Mouse (Mus musculus) telencephalon, adult 2 months (tissue): ENCODE measurements around the gene Myh7.

ENCODE experiments used
- DNase-seq: peaks from one replicate; pipeline ENCODE4 v3.0.0-alpha.2; 2011; ENCODE audit warnings: low read depth, low spot score

Myh7 gene

DNA sequence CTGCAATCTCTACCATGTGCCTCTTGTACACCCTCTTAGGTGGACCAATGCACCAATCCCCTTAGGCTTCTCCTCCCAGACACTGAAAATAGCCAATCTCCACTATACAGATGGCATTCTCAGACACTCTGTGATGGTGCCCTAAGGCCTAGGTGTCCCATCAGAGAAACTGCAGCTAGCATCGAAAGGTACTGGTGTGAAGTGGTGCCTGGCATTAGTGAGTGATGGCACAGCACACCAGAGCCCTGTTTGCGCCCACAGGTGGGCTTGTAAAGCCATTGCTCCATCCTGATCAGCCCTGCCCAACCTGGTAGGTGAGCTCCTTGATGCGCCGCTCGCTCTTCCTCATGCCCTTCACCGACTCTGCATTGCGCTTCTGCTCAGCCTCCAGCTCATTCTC lies 50.5 kb downstream of the Myh7 start:
- no peak for DNase-seq

DNA sequence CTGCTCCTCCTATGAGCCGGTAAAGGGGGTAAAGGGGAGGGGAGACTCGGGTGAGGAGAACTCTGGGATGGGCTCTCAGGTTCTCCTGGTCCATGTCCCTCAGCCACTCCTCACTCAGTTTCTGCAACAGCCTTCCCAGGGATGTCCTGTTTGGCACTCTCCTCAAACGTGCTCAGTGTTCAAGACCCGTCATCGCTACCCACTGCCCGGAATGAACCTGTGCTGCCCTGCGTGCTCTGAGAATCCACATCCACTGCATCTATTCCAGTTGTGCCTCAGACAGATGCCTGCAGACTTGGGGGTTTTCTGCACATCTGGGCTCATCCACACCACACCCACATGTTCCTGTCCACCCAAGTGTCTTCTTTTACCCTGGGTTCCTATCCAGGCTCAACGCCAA lies 51.9 kb downstream of the Myh7 start:
- DNase-seq: no peak

DNA sequence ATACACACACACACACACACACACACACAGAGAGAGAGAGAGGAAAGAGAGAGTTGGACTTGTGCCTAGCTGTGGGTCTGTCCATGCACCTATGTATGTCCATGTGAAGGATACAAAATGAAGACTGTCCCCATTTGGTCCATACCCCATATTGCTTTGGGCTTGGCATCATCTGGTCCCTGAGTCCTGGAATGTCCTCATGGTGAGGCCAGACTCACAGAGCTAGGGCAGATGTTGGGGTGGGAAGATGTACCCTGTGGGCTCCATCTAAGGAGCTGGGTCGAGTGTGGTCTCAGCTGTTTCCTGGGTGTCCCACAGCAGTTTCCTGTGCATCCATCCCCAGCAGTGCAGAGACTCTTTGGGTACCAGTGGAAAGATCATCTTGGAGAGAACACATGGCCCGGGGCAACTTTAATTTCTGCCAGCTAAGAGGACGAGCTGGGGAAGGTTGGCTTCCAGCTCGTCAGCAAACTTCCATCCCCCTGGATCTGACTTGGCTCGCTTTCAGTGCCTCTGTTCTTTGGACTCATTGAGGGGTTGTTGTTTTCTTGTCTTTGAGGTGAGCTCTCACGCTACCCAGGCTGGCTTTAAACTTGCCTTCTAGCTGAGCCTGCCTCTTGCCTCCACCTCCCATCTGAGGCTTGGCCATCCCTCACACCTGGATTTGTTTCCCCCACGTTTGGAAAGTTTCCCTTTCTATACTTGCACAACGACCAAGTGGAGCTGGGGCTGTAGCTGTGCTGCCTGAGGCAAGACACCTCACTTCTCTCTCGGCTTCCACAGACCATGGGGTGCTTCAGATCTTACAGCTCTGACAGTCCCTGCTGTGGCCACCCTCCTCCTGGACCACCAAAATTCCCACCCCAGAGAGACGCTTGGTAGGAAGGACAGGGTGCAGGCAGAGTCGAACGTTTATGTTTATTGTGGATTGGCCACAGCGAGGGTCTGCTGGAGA lies 53.1 kb downstream of the Myh7 start:
- no peak for DNase-seq

GRCm38 (mm10) chr14:54940176-54940530 lies 54.3 kb downstream of the Myh7 start:
- DNase-seq: no peak

- no peak for DNase-seq
Measured at GRCm38 (mm10) chr14:54939434-54940175, 54.8 kb downstream of the Myh7 start.

GRCm38 (mm10) chr14:54938431-54939219 lies 55.8 kb downstream of the Myh7 start:
- no peak for DNase-seq

GRCm38 (mm10) chr14:54937361-54938182 lies 56.9 kb downstream of the Myh7 start:
- no peak for DNase-seq

DNA sequence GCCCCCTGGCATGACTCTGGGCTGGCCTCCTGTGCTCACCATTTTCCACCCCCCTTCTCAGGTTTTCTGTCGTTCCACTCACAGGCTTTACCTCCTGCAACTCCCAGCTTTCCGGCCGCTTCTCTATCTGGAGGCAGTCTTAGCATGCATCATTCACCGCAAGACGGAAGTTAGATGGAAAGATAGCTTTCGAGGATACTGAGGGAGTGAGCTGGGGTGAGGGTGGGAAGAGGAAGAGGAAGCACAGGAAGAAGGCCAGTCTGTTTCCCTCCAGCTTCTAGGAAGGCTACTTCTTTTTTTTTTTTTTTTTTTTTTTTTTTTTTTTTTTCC lies 57.6 kb downstream of the Myh7 start:
- no peak for DNase-seq

- DNase-seq: peak; percentile 81
Measured at GRCm38 (mm10) chr14:54935904-54936830, 58.3 kb downstream of the Myh7 start, which contains the start of gene Cmtm5. Gene Cmtm5 (plus strand): TSS chr14:54936261.

DNA sequence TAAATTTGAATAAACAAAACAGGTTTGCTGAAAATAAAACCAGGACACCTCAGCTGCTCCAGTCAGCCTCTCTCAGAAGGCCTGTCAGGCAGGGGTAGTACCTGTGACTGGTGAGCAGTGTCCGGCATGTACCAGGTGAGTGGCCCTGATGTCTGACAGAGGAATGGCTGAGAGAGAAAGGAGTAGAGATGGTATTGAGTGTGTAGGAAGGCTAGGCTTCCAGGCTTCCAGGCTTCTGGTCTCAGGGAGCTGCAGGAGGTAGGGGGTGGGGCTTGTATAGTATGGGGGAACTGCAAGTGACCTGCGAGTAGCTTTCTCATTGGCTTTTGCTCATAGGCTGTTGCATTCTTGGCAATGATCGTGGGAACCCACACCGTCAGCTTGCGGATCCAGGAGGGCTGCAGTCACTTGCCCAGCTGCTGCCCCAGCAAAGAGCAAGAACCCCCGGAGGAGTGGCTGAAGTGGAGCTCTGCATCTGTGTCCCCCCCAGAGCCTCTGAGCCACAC lies 61.7 kb downstream of the Myh7 start, which contains the start of gene Il25:
Gene Il25 (plus strand): TSS at position 51 of the 506 bp plus-strand sequence.
- no peak for DNase-seq

- no peak for DNase-seq
Measured at GRCm38 (mm10) chr14:54930431-54930830, 64.0 kb downstream of the Myh7 start.

GRCm38 (mm10) chr14:54929801-54930200 lies 64.6 kb downstream of the Myh7 start:
- no peak for DNase-seq

DNA sequence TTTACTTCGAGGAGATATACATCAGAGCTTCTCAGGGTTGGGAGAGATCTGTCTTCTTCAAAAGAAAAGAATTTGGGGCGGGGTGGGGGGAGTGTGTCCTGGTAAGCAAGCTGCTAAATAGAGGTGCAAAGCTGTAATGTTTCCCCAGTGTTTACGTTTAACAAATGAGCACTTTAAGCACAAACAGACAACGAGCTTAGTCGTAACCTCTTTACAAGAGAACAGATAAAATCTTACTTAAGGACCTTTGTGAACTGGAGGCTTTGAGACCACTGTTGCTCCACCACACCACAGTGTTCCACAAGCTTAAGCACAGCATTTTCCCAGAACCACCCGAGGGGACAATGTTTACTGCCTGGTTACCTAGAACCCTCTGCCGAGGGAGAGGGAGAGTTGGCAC lies 67.1 kb downstream of the Myh7 start:
- no peak for DNase-seq

- no peak for DNase-seq
Measured at GRCm38 (mm10) chr14:54926401-54927158, 67.8 kb downstream of the Myh7 start.

DNA sequence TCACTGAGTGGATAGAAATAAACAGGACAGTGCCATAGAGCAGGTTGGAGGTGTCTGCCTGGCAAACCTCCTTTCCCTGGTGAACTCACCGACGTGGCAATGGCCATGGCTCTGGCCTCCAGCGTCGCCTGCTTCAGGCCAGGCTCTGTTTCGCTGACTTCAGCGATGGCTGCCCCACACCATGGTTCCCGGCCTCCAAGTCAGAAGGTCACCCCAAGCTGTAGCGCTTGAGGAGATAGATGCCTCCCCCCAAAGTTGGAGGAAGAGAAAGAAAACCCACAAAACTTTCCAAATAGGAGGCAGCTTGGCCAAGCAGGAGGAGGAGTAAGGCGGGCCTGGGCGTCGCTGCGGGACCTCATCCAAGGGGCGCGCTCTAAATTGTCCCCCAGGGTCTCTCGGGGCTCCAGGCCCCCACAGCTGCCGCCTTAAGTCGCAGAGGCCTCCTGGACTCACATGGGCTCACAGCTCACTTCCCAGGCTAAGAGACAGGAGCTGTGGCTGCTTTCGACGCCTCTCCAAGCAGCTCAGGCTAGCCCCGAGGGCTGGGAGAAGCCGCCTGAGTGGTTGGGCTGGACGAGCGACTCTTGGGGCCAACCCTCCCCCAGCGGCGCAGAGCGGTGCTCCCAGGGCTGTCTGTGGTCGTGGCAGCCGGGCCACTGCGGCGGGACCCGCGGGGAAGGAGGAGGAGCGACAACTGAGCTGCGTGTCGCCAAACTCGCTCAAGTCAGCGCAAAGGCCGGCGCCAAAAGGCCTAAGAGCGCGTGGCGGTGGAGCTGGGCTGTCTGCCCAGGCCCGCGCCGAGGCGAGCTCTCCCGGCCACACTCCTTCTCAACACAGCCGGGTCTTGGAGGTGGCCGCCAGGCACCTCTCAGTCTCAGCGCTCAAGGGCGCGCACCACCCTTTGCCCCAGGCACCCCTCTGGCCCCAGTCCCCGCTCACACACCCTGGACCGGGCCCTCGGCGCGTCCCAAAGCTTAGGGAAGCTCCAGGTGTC lies 68.8 kb downstream of the Myh7 start, which contains the start of gene Efs:
Gene Efs (minus strand): TSS at position 778 of the 994 bp plus-strand sequence.
- DNase-seq: no peak

DNA sequence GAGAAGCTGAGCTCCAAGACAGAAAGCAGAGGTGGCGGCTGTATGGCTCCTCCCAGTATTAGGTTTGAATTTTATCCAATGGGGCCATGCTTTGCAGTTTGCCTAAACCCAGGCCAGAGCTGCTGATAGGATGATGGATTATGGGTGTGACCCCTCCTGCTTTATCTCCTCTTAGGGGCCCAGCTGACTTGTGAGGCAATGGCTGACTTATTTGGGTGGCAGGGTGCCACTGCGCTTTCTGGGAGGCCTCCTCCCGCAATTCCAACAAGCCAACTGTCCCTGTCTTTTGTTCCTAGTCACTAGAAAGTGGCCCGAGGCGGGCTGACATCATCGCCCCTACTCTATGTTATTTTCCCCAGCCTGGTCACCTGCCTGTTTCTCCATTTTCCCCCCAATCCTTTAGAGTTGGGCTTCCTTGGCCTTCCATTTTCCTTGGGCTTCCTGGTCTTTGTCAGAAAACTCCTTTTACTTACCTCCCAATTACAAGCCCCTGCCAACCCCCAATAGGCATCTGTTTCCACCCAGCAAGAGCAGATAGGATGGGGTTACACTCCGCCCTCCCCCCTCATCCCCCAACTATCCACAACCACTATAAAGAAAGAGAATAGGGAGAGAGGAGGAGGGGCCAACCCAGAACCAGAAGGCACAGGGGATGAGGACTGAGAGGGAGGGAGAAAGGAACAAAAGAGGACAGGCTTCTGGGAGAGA lies 69.6 kb downstream of the Myh7 start:
- DNase-seq: no peak
